Mouse (Mus musculus) C2C12 (cell line): ENCODE results near the gene Pofut2.

Source experiments
- CTCF ChIP-seq: IDR thresholded peaks from one replicate; pipeline ENCODE4 v1.5.1; 2011; ENCODE audit not compliant: control insufficient read depth, insufficient read depth, insufficient read length
- MAX ChIP-seq: IDR thresholded peaks from one replicate; pipeline ENCODE4 v1.6.1; 2011; ENCODE audit warnings: mild to moderate bottlenecking, control low read depth
- USF1 ChIP-seq: IDR thresholded peaks from one replicate; pipeline ENCODE4 v1.6.1; 2011; ENCODE audit warnings: low read depth, mild to moderate bottlenecking, control low read depth, moderate library complexity

DNA sequence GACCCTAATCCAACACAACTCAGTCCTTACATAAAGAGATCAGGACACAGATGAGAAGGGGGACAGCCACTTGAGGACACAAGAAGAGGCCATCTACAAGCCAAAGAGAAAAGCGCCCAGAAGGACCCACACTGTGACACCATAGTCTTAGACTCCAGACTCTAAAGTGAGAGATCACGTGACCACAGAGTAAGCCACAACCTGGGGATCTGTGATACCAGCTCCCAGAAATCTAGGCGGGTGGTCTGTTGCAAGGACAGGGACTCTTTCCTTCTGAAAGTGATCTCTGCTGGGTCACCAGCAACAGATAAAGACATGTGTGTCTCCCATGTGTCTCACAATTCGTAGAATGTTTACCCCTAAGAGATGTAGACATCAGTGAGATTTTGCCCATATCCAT, 34.6 kb upstream of the Pofut2 start:
- TF ChIP-seq USF1, result no peak
- no peak for TF ChIP-seq CTCF
- no peak for TF ChIP-seq MAX
